Mouse (Mus musculus) CH12.LX (cell line): ENCODE measurements around the gene Gjb4.

Experiments
- CHD1 ChIP-seq: IDR thresholded peaks from 2 replicates; pipeline ENCODE4 v1.6.1; 2012; ENCODE audit warnings: low read depth, low read length, improper control_type of control experiment, inconsistent platforms
- CTCF ChIP-seq, 2 experiments: IDR thresholded peaks in 1 of 2; conservative IDR thresholded peaks in 1 of 2; 2 replicates each; pipeline ENCODE4 v1.5.1; 2011 to 2012; ENCODE audit warnings: low read depth in 2 of 2, low read length in 2 of 2, improper control_type of control experiment in 1 of 2, inconsistent platforms in 1 of 2, mild to moderate bottlenecking in 1 of 2, moderate library complexity in 1 of 2
- ELF1 ChIP-seq: IDR thresholded peaks from 2 replicates; pipeline ENCODE4 v1.6.1; 2014; ENCODE audit warnings: low read depth, mild to moderate bottlenecking, inconsistent platforms, low read length, improper control_type of control experiment
- GABPA ChIP-seq: IDR thresholded peaks from 2 replicates; pipeline ENCODE4 v1.6.1; 2012; ENCODE audit warnings: low read depth, low read length, improper control_type of control experiment, inconsistent platforms; ENCODE audit not compliant: insufficient replicate concordance
- JUND ChIP-seq: conservative IDR thresholded peaks from 2 replicates; pipeline ENCODE4 v1.6.1; 2011; ENCODE audit warnings: low read depth, low read length, improper control_type of control experiment
- MAFK ChIP-seq: IDR thresholded peaks from 2 replicates; pipeline ENCODE4 v1.6.1; 2011; ENCODE audit warnings: low read length, improper control_type of control experiment; ENCODE audit not compliant: insufficient replicate concordance
- MAX ChIP-seq: IDR thresholded peaks from 2 replicates; pipeline ENCODE4 v1.6.1; 2011; ENCODE audit warnings: low read length, improper control_type of control experiment
- MEF2A ChIP-seq: IDR thresholded peaks from 2 replicates; pipeline ENCODE4 v1.6.1; 2014; ENCODE audit warnings: low read depth, mild to moderate bottlenecking, inconsistent platforms, low read length, improper control_type of control experiment, borderline replicate concordance
- PAX5 ChIP-seq: IDR thresholded peaks from 2 replicates; pipeline ENCODE4 v1.6.1; 2012; ENCODE audit warnings: low read length, inconsistent platforms, mixed read lengths
- POLR2A ChIP-seq: IDR thresholded peaks from 2 replicates; pipeline ENCODE4 v1.6.1; 2011; ENCODE audit warnings: low read depth, mild to moderate bottlenecking, improper control_type of control experiment, low read length
- POLR2AphosphoS2 ChIP-seq: IDR thresholded peaks from 2 replicates; pipeline ENCODE4 v1.6.1; 2011; ENCODE audit warnings: low read depth, low read length, improper control_type of control experiment
- SMC3 ChIP-seq: IDR thresholded peaks from 2 replicates; pipeline ENCODE4 v1.6.1; 2011; ENCODE audit warnings: low read depth, low read length, improper control_type of control experiment
- TCF12 ChIP-seq: IDR thresholded peaks from 2 replicates; pipeline ENCODE4 v1.6.1; 2014; ENCODE audit warnings: low read depth, mild to moderate bottlenecking, inconsistent platforms, low read length, improper control_type of control experiment

- TF ChIP-seq MAX (no peak), JUND (no peak), POLR2A (no peak), TCF12 (no peak), CHD1 (no peak), CTCF (conservative IDR thresholded peaks at IDR 0.05 in 1 of 2, IDR thresholded peaks at IDR 0.05 in 1 of 2; ENCODE audit: low read depth in 2 of 2, low read length in 2 of 2) (no peak), PAX5 (no peak), ELF1 (no peak), SMC3 (no peak), POLR2AphosphoS2 (no peak), GABPA (no peak), MEF2A (no peak), MAFK (no peak)
These were observed 35.8 kb upstream of the Gjb4 start for GRCm38 (mm10) chr4:127389645-127390044.
